Mouse (Mus musculus): ENCODE measurements around the gene Myh6.
"Not testable (repeated sequence)": the region's sequence is repeated elsewhere in the genome, so short reads cannot be mapped to it uniquely, and the experiment has no call there.

Myh6 gene

GRCm38 (mm10) chr14:54956533-54956932 is 10.2 kb downstream of the Myh6 start:
- Histone ChIP-seq H3K27me3 (ENCODE audit: control insufficient read depth, insufficient read depth, low read length, poor library complexity, severe bottlenecking) (no peaks in the 10 kb centered on the region), H3K36me3 (ENCODE audit: control insufficient read depth, insufficient read depth, low read length, poor library complexity, severe bottlenecking) (no peaks in the 10 kb centered on the region)
- DNase-seq (ENCODE audit: low read depth, low spot score): no peak

- no peaks in the 10 kb centered on the region for H3K27me3 ChIP-seq (ENCODE audit: control insufficient read depth, insufficient read depth, low read length, poor library complexity, severe bottlenecking)
- no peak for DNase-seq (ENCODE audit: low read depth, low spot score)
- no peaks in the 10 kb centered on the region for H3K36me3 ChIP-seq (ENCODE audit: control insufficient read depth, insufficient read depth, low read length, poor library complexity, severe bottlenecking)
Measured at GRCm38 (mm10) chr14:54955481-54955880, 11.2 kb downstream of the Myh6 start.

- DNase-seq (ENCODE audit: low read depth, low spot score): no peak
- no peaks in the 10 kb centered on the region for H3K27me3 ChIP-seq (ENCODE audit: control insufficient read depth, insufficient read depth, low read length, poor library complexity, severe bottlenecking)
- H3K36me3 ChIP-seq (ENCODE audit: control insufficient read depth, insufficient read depth, low read length, poor library complexity, severe bottlenecking): no peaks in the 10 kb centered on the region
Measured at GRCm38 (mm10) chr14:54954474-54954873, 12.3 kb downstream of the Myh6 start.

- no peaks in the 10 kb centered on the region for H3K27me3 ChIP-seq (ENCODE audit: control insufficient read depth, insufficient read depth, low read length, poor library complexity, severe bottlenecking)
- no peak for DNase-seq (ENCODE audit: low read depth, low spot score)
- no peaks in the 10 kb centered on the region for H3K36me3 ChIP-seq (ENCODE audit: control insufficient read depth, insufficient read depth, low read length, poor library complexity, severe bottlenecking)
Measured at GRCm38 (mm10) chr14:54953664-54954206, 13.0 kb downstream of the Myh6 start.

GRCm38 (mm10) chr14:54951587-54951986 is 15.1 kb downstream of the Myh6 start:
- DNase-seq (ENCODE audit: low read depth, low spot score): no peak
- Histone ChIP-seq H3K27me3 (ENCODE audit: control insufficient read depth, insufficient read depth, low read length, poor library complexity, severe bottlenecking) (no peaks in the 10 kb centered on the region), H3K36me3 (ENCODE audit: control insufficient read depth, insufficient read depth, low read length, poor library complexity, severe bottlenecking) (no peaks in the 10 kb centered on the region)

- Histone ChIP-seq H3K36me3 (ENCODE audit: control insufficient read depth, insufficient read depth, low read length, poor library complexity, severe bottlenecking) (no peaks in the 10 kb centered on the region), H3K27me3 (ENCODE audit: control insufficient read depth, insufficient read depth, low read length, poor library complexity, severe bottlenecking) (no peaks in the 10 kb centered on the region)
- no peak for DNase-seq (ENCODE audit: low read depth, low spot score)
Measured at GRCm38 (mm10) chr14:54950493-54950892, 16.2 kb downstream of the Myh6 start.

- no peak for DNase-seq (ENCODE audit: low read depth, low spot score)
- Histone ChIP-seq H3K27me3 (ENCODE audit: control insufficient read depth, insufficient read depth, low read length, poor library complexity, severe bottlenecking) (no peaks in the 10 kb centered on the region), H3K36me3 (ENCODE audit: control insufficient read depth, insufficient read depth, low read length, poor library complexity, severe bottlenecking) (no peaks in the 10 kb centered on the region)
Measured at GRCm38 (mm10) chr14:54948781-54949180, 17.9 kb downstream of the Myh6 start.

- not testable (repeated sequence) for H3K27me3 ChIP-seq (ENCODE audit: control insufficient read depth, insufficient read depth, low read length, poor library complexity, severe bottlenecking); DNase-seq (ENCODE audit: low read depth, low spot score); H3K36me3 ChIP-seq (ENCODE audit: control insufficient read depth, insufficient read depth, low read length, poor library complexity, severe bottlenecking)
Measured at GRCm38 (mm10) chr14:54947008-54947407, 19.7 kb downstream of the Myh6 start.

GRCm38 (mm10) chr14:54945975-54946704 is 20.6 kb downstream of the Myh6 start:
- no peaks in the 10 kb centered on the region for H3K36me3 ChIP-seq (ENCODE audit: control insufficient read depth, insufficient read depth, low read length, poor library complexity, severe bottlenecking)
- DNase-seq (ENCODE audit: low read depth, low spot score): no peak
- no peaks in the 10 kb centered on the region for H3K27me3 ChIP-seq (ENCODE audit: control insufficient read depth, insufficient read depth, low read length, poor library complexity, severe bottlenecking)

- Histone ChIP-seq H3K27me3 (ENCODE audit: control insufficient read depth, insufficient read depth, low read length, poor library complexity, severe bottlenecking) (no peaks in the 10 kb centered on the region), H3K36me3 (ENCODE audit: control insufficient read depth, insufficient read depth, low read length, poor library complexity, severe bottlenecking) (no peaks in the 10 kb centered on the region)
- DNase-seq (ENCODE audit: low read depth, low spot score): no peak
Measured at GRCm38 (mm10) chr14:54944939-54945338, 21.8 kb downstream of the Myh6 start.

GRCm38 (mm10) chr14:54943971-54944370 is 22.8 kb downstream of the Myh6 start:
- Histone ChIP-seq H3K36me3 (ENCODE audit: control insufficient read depth, insufficient read depth, low read length, poor library complexity, severe bottlenecking) (no peaks in the 10 kb centered on the region), H3K27me3 (ENCODE audit: control insufficient read depth, insufficient read depth, low read length, poor library complexity, severe bottlenecking) (no peaks in the 10 kb centered on the region)
- DNase-seq (ENCODE audit: low read depth, low spot score): no peak

- Histone ChIP-seq H3K27me3 (ENCODE audit: control insufficient read depth, insufficient read depth, low read length, poor library complexity, severe bottlenecking) (no peaks in the 10 kb centered on the region), H3K36me3 (ENCODE audit: control insufficient read depth, insufficient read depth, low read length, poor library complexity, severe bottlenecking) (no peaks in the 10 kb centered on the region)
- no peak for DNase-seq (ENCODE audit: low read depth, low spot score)
Measured at GRCm38 (mm10) chr14:54942479-54942878, 24.2 kb downstream of the Myh6 start.

GRCm38 (mm10) chr14:54941024-54941978 is 25.4 kb downstream of the Myh6 start:
- Histone ChIP-seq H3K36me3 (ENCODE audit: control insufficient read depth, insufficient read depth, low read length, poor library complexity, severe bottlenecking) (no peaks in the 10 kb centered on the region), H3K27me3 (ENCODE audit: control insufficient read depth, insufficient read depth, low read length, poor library complexity, severe bottlenecking) (no peaks in the 10 kb centered on the region)
- no peak for DNase-seq (ENCODE audit: low read depth, low spot score)

GRCm38 (mm10) chr14:54940176-54940530 is 26.6 kb downstream of the Myh6 start:
- Histone ChIP-seq H3K27me3 (ENCODE audit: control insufficient read depth, insufficient read depth, low read length, poor library complexity, severe bottlenecking) (no peaks in the 10 kb centered on the region), H3K36me3 (ENCODE audit: control insufficient read depth, insufficient read depth, low read length, poor library complexity, severe bottlenecking) (no peaks in the 10 kb centered on the region)
- DNase-seq (ENCODE audit: low read depth, low spot score): no peak

Data from splenic B cell, adult 2 months (primary cell).